1 mouse cellular context compared by ENCODE assay signal in the genomic region with DNA sequence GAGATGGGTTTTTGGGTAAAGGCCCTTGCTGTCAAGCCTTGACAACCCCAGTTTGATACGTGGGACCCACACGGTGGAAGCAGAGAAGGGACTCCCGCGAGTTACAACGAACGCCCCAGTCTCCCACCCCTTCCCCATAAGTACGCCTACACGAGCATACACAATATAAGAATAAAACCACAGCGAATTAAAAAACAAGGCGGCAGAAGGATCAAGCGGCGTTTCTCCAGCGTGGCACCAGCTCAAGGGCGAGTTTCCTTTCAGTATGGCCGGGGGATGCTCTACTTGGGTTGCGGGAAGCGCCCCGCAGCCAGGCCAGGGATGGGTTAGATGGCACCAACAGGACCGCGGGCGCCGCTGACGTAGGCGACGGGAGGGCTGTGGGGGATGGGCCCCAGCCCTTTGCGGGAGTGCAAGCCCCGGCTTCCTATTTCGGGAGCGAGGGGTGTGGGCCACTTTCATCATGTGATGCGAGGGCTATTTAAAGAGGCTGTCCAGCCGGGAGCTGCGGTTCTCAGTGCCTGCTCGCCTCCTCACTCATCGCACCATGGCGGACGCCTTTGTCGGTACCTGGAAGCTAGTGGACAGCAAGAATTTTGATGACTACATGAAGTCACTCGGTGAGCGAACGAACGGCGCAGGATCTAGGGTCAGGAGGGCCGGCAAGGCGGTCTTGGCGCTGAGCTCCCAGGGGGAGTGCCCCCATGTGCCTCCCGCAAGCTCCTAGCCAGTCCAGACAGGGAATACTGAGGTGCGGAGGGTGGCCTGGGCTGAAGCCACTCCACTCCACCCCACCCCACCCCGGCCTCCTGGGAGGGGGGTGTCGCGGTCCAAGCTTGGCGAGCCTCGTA.
A peak's percentile ranks its signal among the peaks of the same experiment; 100 is the strongest.
TF ChIP-seq lines count a peak whose summit lies in the region.

A gene (plus strand): TSS at position 365 of the 851 bp plus-strand sequence.
A gene (minus strand): TSS at position 444 of the 851 bp plus-strand sequence.

TF ChIP-seq in myocyte, 11 proteins besides CTCF, POLR2A, EP300 and RAD21:
- TF ChIP-seq REST (IDR thresholded peaks at IDR 0.05; ENCODE audit: insufficient read depth, insufficient read length) (no peak), USF1 (IDR thresholded peaks at IDR 0.05; ENCODE audit: low read depth) (peak; percentile 19), MAX (IDR thresholded peaks at IDR 0.05; ENCODE audit: low read depth) (no peak), MYOG (IDR thresholded peaks at IDR 0.05; ENCODE audit: control insufficient read depth in 1 of 3, insufficient read depth in 1 of 3, insufficient read length in 2 of 3, low read depth in 2 of 3) (peak in 1 of 3 experiments; percentile 18)
